Mouse (Mus musculus) E14TG2a.4 (cell line): Measurements from ENCODE around the gene Pcna.

Experiments used
- CTCF ChIP-seq: conservative IDR thresholded peaks from 2 replicates; pipeline ENCODE4 v1.5.1; 2014; ENCODE audit warnings: low read length
- NANOG ChIP-seq: IDR thresholded peaks from 2 replicates; pipeline ENCODE4 v1.6.1; 2014; ENCODE audit warnings: borderline replicate concordance, low read length, mixed read lengths

- no peak for TF ChIP-seq CTCF
- TF ChIP-seq NANOG = no peak
These were observed 28.7 kb upstream of the Pcna start for GRCm38 (mm10) chr2:132281560-132282452.
